Mouse (Mus musculus): ENCODE measurements around the gene Ccdc93.

Gene Ccdc93

DNA sequence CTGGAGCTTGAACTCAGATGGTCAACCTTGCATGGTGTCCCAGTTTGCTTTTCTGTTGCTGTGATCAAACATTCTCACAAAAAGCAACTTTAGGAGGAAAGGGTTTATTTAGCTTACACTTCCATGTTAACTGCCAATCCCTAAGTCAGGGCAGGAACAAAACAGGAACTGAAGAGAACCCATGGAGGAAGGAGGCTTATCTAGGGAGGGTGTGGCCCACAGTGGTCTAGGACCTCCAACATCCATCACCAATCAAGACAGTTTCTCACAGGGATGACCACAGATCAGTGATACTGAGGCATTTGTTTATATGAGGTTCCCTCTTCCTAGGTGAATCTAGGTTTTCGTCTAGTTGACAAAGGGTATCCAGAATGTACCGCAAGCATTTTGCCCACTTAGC, 81.1 kb downstream of the Ccdc93 start:
- 93% methylated on average over 2 of the region's 2 CpGs for WGBS

DNA sequence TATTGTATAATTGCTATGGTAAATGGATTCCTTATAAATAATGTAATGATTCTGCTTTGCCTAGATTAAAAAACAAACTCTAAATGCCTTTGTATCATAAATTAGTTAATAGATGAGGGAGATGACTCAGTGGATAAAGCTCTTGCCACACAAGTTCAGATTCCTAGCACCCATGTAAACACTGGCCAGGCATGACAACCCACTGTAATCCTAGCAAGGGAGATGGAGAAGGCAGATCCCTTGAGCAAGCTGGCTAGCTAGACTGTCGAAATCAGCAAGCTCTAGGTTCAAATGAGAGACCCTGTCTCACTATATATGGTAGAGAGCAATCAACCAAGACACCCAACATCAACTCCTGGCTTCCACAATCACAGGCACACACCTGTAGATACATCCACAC, 87.8 kb downstream of the Ccdc93 start:
- WGBS = 82% methylated on average over 1 of the region's 1 CpGs

DNA sequence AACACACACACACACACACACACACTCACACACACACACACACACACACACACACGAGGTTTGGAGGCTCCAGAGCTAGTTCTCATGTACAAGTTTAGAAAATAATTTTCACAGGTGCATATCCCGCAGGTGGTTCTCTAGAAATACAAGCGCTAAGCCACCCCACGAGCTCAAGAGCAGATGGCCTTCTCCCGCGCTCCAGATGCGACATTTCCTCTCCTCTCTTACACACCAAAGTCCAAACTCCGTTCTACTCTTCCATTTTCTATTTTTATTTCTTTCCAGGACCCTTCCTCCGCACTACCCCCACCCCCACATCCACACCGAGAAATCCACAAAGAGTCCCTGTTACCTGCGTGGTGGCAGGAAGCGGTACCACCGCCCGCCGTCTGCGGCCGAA, 96.2 kb downstream of the Ccdc93 start:
- 35% methylated on average over 17 of the region's 17 CpGs for WGBS

DNA sequence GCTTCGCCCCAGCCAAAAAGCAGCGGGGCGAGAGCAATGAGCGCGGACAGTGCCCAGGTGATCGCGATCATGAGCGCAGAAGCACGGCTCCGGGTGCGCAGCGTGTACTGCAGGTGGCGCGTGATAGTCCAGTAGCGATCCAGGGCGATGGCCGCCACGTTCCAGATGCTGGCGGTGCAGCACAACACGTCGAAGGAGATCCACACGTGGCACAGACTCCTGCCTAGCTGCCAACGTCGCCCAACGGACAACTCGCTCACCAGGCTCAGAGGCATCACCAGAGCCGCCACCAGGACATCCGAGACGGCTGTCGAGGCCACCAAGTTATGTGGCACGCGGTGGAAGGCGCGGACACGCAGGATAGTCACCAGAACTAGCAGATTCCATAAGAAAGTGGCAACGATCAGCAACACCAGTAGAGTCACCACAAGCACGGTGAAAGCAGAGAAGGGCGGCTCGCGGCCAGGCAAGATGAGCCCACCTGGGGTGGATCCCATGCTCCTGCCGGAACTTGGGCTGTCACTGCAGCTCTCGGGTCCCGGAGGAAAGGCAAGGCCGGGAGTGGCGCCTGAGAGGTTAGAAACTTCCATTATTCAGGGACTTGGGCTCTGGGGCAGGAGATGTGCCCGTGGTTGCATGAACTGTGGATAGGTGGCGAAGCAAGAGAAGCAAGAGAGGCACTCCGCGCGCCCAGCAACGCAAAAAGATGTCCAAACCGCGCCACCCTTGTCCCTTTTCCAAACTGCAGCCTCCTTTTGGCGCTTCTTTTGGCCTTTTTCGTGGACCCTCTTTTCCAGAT, 97.0 kb downstream of the Ccdc93 start:
- WGBS = 8% methylated on average over 55 of the region's 55 CpGs

DNA sequence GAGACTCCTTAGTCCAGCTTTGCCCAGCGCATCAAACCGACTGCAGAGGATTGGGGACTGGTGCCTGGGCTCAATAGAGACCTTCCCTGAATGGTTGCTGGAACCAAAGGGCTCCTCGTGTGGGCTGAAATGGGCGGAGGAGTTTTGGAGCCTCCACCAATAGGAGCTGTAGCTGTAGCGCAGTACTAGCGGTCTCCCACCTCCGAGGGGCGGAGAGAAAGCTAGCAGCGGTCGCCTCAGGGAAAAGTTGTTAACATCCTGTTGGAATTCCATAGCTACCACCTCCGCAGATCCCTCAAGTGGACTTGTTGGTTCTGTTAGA, 97.5 kb downstream of the Ccdc93 start, which contains the start of gene Htr5b:
Gene Htr5b (minus strand): TSS at position 67 of the 322 bp plus-strand sequence.
- WGBS = 4% methylated on average over 11 of the region's 11 CpGs

DNA sequence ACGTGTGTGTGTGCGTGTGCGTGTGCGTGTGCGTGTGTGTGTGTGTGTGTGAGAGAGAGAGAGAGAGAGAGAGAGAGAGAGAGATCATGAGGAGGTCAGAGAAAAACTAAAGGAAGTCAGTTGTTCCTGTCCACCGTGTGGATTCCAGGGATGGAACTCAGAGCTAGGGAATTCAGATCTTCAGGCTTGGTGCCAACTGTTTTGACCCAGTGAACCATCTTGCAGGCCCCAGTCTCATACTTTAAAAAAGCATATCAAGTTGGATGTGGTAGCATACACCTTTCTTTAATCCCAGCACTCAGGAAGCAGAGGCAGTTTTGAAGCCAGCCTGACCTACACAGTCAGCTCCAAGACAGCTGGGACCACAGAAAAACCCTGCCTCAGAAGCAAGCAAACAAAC, 98.4 kb downstream of the Ccdc93 start:
- WGBS = 89% methylated on average over 6 of the region's 6 CpGs

DNA sequence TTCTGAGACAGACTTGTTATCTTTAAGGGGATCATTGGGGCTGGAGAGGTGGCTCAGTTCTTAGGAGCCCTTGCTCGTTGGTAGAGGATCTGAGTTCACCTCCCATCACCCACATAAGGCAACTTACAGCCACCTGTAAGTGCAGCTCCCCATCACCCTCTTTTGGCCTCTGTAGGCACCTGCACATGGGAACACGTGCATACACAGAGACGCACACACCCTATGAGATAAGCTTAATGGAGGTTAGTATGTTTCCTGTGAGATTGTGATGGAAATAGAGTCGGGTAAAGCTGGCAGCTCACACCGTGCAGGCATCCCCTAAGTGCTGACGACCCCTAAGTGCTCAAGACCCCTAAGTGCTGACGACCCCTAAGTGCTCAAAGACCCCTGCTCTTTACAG, 100.6 kb downstream of the Ccdc93 start:
- 76% methylated on average over 7 of the region's 7 CpGs for WGBS

DNA sequence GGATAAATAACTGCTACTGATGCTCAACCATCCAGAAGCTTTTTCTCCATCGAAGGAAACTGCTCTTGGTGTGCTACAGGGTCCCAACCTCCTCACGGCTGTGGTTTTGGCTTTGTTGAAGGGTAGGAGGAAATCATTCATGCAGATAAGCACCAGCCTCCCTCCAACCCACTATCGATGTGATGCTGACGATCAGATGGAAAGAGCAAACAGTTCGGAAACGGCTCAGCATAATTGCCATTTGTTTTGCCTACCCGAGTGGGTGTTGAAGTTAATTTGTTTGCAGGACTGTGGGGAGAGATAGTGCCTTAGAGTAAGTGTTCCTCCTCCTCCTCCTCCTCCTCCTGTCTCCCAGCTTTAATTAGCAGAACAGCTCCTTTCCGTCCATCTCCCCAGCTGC, 109.5 kb downstream of the Ccdc93 start:
- WGBS = 44% methylated on average over 8 of the region's 8 CpGs

DNA sequence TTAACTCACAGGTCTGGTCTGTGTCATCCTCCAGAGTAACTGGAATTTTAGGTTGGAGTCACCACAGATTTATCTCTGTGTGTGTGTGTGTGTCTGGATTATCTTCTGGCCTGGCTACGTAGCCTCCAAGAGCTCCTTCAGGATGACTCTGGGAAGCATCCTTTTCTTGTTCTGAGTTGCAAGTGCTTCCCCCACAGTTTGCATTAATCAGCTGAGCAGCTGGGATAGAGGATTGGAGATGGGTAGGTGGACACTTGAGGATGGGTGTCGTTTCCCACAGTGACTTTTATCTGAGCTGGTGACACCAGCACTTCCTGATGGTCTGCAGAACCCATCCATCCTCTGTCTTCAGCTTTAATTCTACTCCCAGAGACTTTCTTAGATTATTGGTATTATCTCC, 116.0 kb downstream of the Ccdc93 start:
- WGBS = 49% methylated on average over 2 of the region's 2 CpGs

DNA sequence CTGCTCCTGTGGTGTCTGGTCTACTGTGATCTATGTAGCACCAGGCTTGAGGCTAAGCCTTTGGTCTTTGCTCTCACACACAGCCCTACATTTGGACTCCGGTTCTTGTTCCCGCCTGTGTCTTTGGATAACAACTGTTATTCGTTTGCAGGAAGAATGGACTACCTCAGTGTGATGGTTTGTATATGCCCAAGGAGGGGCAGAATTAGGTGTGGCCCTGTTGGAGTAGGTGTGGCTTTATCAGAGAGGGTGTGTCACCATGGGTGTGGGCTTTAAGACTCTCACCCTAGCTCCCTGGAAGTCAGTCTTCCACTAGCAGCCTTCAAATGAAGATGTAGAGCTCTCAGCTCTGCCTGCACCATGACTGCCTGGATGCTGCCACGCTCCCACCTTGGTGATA, 117.8 kb downstream of the Ccdc93 start:
- WGBS = 98% methylated on average over 4 of the region's 4 CpGs

DNA sequence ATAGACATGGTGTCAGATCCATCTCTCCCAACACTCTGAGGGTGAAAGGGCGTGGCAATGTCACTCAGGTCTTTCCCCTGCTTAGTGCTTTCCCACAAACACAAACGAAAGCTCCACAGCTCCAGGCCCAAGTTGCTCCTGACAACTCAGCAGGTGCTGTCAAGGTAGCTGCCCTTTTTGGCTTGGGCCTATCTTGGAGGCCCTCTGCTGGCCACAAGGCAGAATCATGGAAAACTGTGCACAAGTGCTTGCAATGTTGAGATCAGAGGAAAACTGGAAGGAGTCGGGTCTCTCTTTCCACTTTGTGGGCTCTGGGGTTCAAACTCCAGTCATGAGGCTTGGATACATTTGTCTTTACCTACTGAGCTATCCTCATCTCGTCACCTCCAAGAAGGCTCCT, 118.6 kb downstream of the Ccdc93 start:
- 81% methylated on average over 4 of the region's 4 CpGs for WGBS

DNA sequence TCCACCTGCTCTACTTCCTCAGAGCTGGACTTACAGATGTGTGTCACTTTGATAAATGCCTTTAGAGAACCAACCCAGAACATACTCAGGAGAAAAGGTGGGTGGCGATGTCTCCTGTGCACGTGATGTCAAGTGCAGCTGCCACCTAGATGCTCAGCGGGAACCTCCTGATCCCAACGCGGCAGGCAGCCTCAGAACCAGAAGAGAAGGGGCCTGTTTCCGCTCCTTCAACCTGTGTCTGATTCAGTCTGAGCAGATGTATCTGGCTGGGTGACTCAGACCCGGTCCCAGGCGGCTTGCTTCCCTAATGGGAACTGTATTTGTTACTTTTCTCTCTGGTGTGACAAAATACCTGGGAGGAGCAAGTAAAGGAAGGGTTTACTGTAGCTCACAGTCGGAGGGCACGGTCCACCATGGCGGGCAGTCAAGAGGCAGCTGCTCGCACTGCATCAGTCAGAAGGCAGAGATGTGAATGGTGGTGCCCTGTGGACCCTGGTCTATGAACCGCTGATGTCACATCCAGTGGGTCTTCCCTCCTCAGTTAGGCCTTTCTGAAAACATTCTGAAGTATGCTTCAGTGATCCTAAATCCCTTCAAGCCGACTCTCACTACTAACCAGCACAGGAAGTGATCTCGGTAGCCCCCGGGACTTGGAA, 120.1 kb downstream of the Ccdc93 start:
- 68% methylated on average over 16 of the region's 16 CpGs for WGBS

DNA sequence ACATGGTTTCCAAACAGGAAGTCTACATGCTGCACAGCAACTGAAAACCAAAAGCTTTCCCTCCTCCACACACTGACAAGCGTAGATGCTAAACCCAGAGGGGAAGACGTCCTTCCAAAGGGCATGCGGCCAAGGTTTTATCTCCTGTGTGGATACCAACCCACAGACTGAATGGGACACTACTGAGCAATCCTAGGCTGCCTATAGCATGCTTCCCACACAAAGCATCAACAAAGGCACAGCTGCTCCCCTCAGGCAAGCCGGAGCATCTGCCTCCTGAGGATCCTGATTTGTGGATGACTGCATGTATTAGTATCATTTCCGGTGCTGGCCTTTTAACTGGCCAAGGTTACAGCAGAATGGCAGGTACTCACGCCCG, 120.6 kb downstream of the Ccdc93 start:
- WGBS = 50% methylated on average over 7 of the region's 7 CpGs
